Mouse (Mus musculus) layer of hippocampus, adult 11-12 months (tissue): Measurements from ENCODE around the gene Lmf1.

Experiments used
- DNase-seq: peaks from one replicate; pipeline ENCODE4 v3.0.0; 2022; ENCODE audit warnings: low spot score

Gene Lmf1

DNA sequence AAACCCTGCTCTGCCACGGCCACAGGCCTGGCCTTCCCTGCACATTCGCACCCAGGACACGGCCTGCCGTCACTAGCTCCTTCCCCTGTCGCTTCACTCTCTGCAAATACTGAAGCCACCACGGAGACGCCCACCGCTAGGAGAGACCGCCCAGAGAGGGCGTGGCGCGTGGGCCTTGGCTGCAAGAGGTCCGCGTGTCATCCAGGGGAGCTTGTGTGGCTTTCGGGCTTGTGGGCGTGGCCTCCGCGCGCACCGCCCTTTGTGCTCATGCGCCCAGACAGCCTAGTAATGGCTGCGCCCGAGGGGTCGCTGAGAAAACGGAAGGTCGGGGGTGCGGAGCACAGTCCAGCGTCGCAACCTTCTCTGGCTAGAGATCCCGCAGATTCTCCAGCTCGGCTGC lies at the start of gene Lmf1:
Gene Lmf1, plus strand, starts transcription at position 166 of the 400 bp plus-strand sequence.
- peak; percentile 98 for DNase-seq

DNA sequence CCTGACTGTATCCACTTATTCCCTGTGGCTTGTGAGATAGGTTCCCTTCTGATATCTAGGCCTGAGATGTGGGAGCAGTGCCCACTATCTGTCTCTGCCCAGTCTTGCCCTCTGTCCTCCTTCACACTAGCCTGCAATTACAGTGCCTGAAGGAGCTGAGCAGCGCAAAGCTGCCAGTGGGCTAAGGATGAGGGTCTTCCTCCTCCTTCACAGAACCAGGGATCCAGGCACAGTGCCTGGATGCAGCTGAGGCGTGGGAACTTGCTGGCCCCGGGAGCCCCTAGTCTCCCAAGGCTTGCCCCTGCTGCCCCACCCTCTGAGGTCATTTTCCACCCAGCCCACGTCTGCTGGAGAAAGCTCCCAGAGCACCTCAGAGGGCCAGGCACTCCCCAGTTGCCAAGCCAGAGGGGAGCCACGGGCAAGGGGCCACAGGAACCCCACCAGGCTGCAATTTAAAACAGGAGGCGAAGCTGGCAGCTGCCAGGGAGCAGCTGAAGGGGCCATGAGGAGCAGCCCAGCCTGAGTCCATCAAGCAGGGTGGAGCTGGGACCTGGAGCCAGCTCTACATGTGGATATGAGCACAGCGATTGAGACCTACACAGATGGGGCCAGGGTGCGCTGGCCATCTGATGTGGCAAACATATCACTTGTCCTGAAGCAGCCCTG lies 48.4 kb upstream of the Lmf1 start:
- no peak for DNase-seq

DNA sequence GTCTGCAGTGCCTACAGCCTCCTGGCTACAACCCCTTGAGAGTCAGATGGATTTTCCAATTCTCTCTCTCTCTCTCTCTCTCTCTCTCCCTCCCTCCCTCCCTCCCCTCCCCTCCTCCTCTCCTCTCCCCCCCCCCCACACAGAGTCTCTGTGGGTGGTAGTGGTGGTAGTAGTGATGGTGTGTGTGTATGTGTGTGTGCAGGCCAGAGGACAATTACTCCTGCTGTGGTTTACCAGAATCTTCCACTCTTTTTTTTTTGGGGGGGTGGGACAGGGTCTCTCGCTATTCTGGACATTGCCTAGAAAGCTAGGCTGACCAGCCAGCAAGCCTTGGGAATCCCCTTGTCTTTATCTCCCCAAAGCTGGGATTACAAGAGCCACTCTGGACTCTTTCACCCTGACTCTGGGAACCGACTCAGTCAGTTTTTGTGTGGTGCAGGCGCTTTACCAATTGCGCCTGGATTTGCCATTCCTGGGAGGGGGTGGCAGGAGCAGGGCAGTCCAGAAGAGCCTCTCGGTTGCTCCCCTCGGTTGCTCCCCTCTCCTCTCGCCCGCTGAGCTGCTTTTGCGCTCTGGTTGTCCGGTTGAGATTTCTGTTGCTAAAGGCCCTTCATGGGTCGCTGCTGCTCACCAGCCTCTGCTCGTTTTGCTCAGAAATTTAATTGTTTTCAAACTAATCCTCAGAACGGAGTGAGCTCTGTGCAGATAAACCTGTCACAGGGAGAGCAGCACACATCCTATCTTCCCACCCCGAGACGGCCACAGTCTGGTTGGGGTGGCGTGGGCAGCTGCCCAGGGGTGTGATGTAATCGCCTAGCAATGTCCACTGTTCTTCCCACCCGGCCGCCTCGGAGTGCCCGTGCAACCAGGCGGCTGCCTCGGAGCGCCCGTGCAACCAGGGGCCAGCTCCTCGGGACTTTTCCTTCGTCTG lies 39.7 kb upstream of the Lmf1 start:
- peak; percentile 34 for DNase-seq

DNA sequence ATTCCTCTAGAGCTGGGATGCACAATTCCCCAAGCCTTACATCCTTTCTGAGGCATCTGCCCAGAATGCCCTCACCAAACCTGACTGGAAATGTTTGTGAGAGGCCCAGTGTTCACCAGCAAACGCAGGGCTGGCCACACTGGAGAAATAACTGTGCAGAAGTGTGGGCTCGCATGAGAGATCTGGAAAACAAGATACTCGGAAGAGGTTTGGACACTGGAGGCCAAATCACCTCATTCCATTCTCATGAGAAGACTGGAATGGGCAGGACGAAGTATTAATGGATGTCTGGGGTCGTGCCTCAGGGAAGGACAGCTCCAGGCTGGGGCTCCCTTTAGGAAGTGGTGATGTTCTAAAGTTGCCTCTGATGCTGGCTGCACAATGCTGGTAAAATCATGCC lies 38.2 kb upstream of the Lmf1 start:
- no peak for DNase-seq

DNA sequence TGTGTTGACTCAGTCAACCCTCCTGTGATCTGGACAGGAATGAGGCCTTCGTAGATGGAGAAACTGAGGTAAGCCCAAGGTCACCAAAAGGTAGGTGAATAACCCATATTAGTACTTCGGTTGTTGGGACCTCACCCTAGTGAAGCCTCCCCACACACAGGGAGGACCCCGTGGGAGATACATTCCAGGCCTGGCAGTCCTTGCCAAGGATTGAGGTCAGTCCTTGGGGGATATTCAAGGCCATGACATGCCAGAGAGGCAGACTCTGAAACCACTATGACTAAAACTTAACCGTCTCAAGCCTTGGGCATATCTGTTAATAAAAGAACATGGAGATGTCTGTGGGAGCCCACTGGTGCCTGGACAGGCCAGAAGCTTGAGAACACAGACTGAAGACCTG lies 37.1 kb upstream of the Lmf1 start:
- DNase-seq, result no peak

DNA sequence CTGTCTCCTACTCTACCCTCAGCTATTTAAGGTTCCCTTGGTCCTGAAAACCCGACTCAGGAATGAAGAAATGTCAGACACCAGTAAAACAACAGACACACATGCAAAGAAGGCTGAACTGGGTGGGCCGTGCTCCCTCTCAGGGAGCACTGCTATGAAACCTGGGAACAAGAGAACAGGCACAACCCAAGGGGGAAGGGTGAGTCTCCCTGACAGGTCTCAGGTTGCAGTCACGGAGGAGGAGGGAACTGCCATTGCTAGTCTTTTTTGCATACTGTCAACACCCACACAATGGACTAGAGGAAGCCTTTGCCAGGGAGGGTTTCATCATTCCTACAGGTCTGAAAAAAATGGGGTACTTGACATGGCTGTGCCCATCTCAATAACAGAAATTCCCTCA lies 31.9 kb upstream of the Lmf1 start:
- no peak for DNase-seq

DNA sequence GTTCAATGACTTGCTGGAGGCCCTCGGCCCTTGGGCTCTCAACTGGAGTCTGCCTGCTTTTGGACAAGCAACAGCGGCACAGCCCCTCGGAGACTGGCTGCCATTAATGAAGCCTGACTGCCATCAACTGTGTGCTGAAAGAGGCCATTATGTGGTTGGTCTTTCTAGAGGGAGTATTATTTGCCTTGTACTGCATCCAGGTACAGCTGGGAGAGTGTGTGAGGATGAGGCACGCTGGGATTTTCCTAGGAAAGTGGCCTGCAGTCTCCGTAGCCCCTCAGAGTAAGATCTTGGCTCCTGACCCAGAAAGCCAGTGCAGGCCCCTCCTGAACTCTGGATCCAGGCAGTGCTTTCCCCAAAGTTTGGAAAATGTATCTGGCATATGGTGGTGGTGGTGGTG lies 28.9 kb upstream of the Lmf1 start:
- DNase-seq, result no peak

DNA sequence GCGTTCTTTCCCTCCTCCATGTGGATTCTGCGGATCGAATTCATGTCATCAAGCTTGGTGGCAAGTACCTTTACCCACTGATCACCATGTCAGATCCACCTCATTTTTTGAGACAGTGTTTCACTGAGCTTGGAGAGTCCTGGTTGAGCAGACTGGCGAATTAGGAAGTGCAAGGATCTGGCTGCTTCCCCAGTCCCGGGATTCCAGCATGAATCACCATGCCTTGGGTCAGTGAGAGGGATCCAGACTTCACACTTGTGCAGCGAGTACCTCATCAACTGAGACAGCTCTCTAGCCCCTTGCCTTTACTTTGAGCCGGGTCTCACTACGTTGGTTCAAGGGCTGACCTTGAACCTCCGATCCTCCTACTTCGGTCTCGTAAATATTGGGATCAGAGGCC lies 27.6 kb upstream of the Lmf1 start:
- no peak for DNase-seq

DNA sequence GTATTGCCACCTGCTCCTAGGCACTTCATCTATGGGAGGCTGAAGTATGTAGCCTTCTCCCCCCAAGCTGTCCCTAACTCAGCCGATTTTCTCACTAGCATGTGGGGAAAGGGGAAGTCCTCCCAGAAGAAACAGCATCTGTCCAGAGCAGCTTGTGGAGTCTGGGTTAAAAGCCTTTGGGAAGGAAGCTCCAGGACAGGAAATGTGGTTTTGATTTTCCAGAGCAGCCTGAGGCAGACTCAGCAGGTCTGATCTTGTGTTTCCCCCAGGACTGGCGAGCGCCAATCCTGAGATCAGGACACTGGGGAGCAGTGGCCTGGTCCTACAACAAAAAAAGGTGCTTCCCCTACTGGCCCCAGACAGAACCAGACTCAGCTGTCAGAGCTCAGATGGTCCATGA lies 23.7 kb upstream of the Lmf1 start:
- DNase-seq, result no peak

DNA sequence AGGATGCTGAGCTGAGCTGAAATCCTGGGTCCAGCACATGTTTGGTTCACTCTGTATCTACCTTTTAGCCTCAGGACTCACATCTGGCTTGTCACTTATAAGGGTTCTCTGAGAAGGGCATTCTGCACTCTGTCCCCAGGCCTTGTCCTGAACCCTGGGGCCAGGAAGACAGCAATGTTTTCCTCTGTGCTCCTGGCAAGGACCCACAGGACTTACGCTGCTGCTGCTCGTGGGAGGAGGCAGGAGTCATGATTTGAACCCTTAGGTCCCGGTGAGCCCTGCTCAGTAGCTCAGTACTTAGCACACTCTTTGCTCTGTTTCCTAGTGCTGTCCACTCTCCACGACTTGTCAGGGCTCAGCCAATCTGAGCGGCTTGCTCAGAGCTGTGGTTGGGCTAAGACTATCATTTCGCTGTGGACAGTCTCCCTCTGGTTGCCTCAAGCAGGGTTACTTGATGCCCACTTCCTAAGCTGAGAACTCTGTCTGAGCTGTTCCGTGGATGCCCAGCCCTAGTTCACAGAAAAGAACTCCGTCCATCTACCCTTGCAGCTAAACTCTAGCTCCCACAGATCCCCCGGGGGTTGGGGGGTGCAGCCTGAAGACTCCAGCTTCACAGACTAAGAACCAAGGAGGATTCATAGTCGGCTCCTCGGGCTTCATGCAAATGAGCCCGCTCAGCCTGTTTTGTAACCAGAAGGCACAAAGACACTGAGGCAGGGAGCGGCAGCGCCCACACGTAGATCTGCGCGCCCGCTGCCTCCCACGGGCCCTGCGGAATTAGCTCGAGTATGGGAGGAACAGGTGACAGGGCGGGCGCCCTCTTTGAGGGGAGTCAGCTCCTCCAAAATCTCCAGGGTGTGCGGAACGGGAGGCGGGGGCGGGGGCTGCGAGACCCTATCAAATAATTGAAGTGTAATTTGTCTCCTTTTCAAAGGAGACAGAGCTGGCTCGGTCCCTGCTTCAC lies 22.9 kb upstream of the Lmf1 start:
- peak; percentile 83 for DNase-seq

DNA sequence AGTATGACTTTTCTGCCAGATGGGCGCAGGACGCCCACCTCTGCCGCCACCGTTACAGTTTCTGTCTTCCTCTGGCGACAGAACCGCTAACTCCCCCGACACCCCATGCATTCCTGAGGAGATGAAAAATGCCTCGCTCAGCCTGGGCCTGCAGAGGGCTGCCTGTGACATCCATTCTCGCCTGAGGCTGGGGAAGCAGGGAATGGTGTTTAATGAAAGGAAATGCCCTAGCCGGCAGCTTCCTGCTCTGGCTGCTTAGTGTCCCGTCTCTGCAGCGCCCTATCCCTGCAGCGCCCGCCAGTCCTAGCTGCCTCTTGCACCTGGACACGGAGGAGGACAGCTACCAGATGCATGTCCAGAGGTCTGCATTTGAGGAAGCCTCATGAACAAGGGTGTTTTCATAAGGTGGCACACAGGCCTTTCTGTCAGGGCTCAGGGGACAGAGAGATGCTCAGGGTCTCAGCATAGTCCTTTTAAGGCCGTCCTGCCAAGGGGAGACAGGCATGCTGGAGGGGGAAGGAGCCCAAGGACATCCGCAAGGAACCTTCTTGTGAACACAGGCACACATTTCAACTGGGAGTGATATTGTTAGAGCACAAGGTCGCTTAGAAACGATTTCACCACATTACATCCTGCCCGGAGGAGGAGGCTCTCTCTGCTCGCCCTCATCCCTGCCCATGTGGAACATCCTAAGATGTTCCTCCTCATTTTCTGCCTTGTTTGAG lies 22.1 kb upstream of the Lmf1 start:
- peak; percentile 78 for DNase-seq

DNA sequence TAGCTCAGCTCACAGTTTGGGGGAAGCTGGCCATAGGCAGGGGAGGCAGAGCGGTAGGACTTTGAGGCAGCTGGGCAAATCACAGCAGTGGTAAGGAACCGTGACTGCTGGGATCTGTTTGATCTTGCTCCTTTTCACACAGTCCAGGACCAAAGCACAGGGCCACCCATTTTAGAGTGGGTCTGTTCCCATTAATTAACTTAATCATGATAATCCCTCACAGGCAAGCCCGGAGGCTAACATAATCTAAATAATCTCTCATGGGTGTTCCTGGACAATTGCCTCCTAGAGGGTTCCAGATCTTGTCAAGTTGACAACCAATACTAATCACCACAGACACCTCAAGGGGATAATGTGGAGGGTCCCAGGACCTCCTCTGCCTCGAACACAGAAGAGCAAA lies 19.3 kb upstream of the Lmf1 start:
- no peak for DNase-seq

DNA sequence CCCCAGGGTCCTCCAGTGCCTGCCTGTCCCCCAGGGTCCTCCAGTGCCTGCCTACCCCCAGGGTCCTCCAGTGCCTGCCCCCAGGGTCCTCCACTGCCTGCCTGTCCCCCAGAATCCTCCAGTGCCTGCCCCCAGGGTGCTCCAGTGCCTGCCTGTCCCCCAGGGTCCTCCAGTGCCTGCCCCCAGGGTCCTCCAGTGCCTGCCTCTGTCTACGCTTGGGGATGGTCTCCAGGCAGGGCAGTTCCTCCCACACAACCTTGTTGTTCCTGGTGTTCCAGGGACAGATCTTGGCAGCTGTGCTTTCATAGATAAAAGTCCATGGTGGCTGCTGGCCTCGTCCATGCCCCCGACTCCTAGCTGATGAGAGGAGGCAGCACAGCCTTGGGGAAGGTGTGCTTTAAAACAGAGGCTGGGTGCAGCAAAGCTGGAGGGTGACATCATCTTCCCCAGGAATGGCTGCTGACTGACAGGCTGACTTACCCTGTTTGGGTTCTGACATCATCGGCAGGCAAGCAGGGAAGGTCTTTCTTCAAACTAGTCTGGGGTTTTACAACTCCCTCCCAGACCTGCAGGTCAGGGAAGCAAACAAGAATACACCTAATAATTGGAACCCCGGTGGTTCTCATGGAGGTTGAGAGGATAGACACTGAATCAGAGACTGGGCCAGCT lies 18.2 kb upstream of the Lmf1 start:
- DNase-seq, result no peak

DNA sequence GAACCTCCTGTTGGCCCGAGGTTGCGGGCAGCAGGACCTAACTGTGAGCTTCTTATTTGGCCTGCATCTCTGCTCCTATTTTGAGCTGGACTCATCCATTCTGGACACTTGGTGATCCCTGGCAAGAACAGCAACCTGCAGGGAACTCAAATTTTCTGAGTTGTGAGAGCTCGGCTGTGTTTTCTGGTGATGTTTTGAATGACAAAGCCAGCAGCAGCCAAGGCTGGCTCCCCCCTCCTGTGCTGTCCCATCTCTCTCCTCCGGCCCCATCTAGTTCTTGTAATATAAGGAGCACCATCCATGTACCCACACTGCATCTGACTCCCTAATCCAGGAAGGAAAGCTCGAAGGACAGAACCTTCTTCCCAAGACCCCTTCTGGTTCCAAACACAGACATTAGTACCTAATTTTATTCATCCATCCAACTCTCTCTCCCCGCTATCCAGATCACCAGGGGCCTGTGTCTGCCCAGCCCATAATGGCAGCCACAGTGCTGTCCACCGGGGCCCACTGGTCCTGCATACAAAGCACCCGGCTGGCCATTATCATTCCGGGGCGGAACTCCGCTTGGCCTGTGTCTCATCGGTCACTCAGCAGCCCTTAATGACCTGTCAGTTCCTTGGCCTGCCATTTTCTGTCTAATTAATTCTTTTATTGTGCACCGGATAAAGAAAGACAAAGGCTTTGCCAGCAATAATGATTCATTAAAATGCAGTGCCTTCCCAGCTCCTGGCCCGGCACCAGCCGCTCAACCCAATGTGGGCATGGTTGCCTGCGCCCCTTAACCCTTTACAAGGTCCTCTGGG lies 17.5 kb upstream of the Lmf1 start:
- DNase-seq, result peak; percentile 75

DNA sequence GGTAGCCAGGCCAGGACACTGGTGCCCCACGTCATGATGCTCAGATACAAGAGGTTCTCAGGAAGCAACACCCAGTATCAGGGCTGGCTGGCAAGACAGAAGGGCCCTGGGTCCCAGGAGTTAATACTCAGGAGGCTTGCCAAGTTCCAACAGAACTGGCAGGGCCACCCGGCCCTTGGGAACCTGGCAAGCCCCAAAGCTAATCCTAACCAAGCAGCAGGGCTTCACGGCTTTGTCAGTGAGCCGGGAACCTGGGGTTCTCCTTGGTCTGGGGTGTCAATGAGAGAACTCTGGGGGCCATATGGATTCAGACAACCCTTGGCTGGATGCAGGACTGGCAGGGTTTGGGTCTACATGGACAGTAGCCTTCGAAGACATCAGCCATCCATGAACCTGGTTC lies 14.4 kb upstream of the Lmf1 start:
- peak; percentile 49 for DNase-seq

DNA sequence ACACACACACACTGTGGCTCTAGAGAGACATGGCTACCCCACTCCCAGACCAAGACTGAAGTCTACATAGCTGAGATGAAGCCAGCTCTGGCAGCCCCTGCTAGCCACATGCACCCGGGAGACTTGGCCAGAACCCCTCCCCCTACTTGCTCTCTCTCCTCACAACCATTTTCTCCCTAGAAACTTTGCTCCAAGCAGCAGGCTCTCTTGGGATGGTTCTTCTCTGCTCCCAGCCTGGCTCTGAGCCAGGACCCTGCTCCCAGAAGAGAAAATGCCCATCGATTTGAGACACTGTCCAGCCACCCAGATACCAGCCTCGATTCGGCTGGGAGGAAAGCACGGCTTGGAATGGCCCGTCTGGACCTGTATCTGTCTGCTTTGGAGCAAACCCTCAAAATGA lies 13.6 kb upstream of the Lmf1 start:
- DNase-seq, result peak; percentile 55

DNA sequence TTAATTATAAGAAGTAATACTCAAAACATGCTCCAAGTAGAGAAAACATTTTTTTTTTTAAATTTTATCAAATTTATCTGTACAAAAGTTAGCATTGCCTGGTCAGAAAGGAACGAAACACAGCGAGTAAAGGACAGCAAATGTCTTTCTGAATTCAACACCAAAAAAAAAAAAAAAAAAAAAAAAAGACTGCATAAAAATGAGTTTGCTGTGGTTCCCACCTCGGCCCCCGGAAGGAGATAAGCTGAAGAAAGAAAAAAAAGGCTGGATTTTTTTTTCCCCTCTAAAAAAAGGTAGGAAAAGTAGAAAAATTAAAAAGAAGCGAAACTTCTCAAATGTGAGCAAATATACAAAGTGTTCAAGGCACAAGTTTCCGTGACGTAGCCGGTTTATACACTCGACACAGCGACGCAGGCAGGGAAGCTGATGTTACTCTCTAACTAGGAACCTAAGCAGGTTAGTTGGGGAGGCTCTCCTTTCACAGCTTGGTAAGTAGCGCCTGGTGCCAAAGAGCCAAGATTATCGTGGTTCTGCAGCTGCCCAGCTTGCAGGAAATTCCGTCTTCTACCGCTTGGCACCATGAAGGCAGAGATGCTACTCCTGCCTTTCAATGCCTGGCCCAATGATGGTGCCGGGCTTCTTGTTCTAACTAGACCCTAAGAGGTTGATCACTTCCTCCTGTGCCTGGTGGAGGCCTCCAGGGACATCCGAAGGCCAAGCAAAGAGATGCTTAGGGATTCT lies 12.9 kb upstream of the Lmf1 start:
- DNase-seq, result no peak

DNA sequence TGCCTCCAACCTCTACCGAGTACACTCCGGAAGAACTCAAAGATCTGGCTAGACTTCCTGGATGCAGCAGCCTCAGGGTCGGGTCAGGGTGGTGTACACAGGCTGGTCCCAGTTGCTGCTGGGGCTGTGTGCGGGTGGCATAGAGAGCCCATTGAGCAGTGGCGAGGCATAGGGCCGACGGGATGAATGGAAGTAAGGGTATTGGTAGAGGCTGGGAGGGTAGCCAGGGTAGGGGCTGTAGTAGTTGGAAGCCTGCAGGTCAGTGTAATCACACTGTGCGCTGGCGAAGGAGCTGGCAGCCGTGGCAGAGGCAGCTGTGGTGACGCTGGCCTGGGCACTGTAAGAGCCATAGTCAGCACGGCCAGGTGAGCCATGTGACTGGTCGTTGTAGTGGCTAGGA lies 11.6 kb upstream of the Lmf1 start:
- no peak for DNase-seq

DNA sequence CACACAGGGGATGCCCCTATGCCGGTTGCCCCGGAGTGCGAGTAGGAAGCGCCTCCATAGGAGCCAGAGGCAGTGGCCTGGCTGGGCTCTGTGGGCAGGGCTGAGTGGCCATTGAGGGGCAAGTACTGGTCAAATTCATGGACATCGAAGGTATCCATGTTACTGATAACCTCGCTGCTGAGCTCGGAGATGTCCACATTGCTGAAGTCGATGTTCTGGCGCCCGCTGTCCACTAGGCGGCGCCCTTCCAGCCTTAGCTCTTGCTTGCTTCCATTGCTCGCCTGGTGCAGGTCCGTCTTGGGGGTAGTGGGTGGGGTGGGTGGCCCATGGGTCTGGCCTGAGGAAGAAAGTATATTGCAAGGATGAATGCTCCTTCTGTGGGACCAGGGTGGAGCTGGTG lies 11.1 kb upstream of the Lmf1 start:
- DNase-seq, result peak; percentile 85

DNA sequence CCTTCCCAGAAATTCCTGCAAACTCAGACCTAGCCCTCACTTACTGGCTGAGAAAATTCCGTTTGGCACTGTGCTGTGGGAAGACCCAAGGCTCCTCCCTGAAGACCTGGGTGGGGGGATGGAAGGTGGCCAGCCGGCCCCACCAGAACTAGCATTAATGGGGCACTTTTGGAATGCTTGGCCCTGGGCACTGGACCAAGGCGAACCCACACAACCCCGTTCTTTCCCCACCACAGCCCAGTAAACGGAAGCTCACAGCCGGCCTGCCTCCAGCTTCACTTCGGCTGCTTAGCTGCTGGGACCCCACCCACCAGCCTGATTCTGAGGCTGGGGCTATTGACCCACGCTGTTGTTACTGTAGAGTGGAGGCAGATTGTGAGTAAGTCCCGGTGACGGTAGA lies 10.7 kb upstream of the Lmf1 start:
- DNase-seq, result peak; percentile 55
